Mouse (Mus musculus) hindbrain, embryonic 14.5 days (tissue): ENCODE data around the gene Olfr401. TPM values are rescaled to one million over a fixed set of nuclear protein-coding genes. Genes with fewer than 3 reads are reported as not detected.
"Not testable (repeated sequence)": the region's sequence is repeated elsewhere in the genome, so short reads cannot be mapped to it uniquely, and the experiment has no call there.

Experiments used
- ATAC-seq: fragments of 200-750 bp; cut with Nextera tagmentation; 2 replicates; pipeline ENCODE4 v1.8.0; 2017; ENCODE audit warnings: moderate number of reproducible peaks, mild to moderate bottlenecking, moderate TSS enrichment, moderate library complexity; ENCODE audit not compliant: low FRiP score
- DNase-seq: peaks from one replicate; pipeline ENCODE4 v3.0.0-alpha.2; 2015; ENCODE audit warnings: low spot score
- H3K27ac ChIP-seq: fragments of 300-500 bp; sonication (generic); 2 replicates; pipeline ENCODE4 v1.5.1; 2014; ENCODE audit warnings: mild to moderate bottlenecking, moderate library complexity
- H3K27me3 ChIP-seq: fragments of 300-500 bp; sonication (generic); 2 replicates; pipeline ENCODE4 v1.6.1; 2014; ENCODE audit warnings: mild to moderate bottlenecking, low read length, mixed read lengths; ENCODE audit not compliant: control insufficient read depth, insufficient read depth
- H3K36me3 ChIP-seq: fragments of 300-500 bp; sonication (generic); replicated peaks from 2 replicates; pipeline ENCODE4 v1.6.1; 2014; ENCODE audit not compliant: control insufficient read depth, insufficient read depth
- H3K4me1 ChIP-seq: fragments of 300-500 bp; sonication (generic); replicated peaks from 2 replicates; pipeline ENCODE4 v1.6.1; 2014; ENCODE audit warnings: antibody characterized with exemption, low read length, mixed read lengths; ENCODE audit not compliant: control insufficient read depth, insufficient read depth
- H3K4me2 ChIP-seq: fragments of 300-500 bp; sonication (generic); replicated peaks from 2 replicates; pipeline ENCODE4 v1.6.1; 2014; ENCODE audit warnings: mild to moderate bottlenecking, moderate library complexity
- H3K4me3 ChIP-seq: fragments of 300-500 bp; sonication (generic); replicated peaks from 2 replicates; pipeline ENCODE4 v1.5.1; 2014; ENCODE audit warnings: mild to moderate bottlenecking, low read length
- H3K9ac ChIP-seq: fragments of 300-500 bp; sonication (generic); 2 replicates; pipeline ENCODE4 v1.6.1; 2014
- H3K9me3 ChIP-seq: fragments of 300-500 bp; sonication (generic); 2 replicates; pipeline ENCODE4 v1.6.1; 2016; ENCODE audit warnings: low read length; ENCODE audit not compliant: control insufficient read depth
- WGBS: fragments of 180-500 bp; shearing (Covaris S2); extraction: QIAGEN DNeasy Blood & Tissue Kit; methylation state at CpG from one replicate; pipeline ENCODE4 v1.1.7; 2014; 5-methylcytosine and 5-hydroxymethylcytosine counted together
- polyA plus RNA-seq: library from polyadenylated mRNA; unstranded; fragments of >200 nt; fragmentation: Nextera tagmentation; extraction: Ambion mirVana; gene quantifications from 2 replicates; pipeline ENCODE4 v1.2.1, GENCODE M21; 2014

Olfr401 gene
- not detected in 2 replicates for polyA plus RNA-seq

- Histone ChIP-seq H3K27ac (no peak within 1 kb of the TSS), H3K27me3 (no peaks in the 10 kb centered on the region), H3K4me2 (no peak within 1 kb of the TSS), H3K9me3 (peaks cover 24% of the 10 kb centered on the region), H3K4me3 (no peak within 1 kb of the TSS), H3K4me1 (no peaks in the 10 kb centered on the region), H3K36me3 (no peaks in the 10 kb centered on the region), H3K9ac (no peak within 1 kb of the TSS)
- ATAC-seq (no peak), DNase-seq (no peak)
These were observed at the start of gene Olfr401 for GRCm38 (mm10) chr11:74113412-74113811. TSS of gene Olfr401 (plus strand) at chr11:74113712.

- Histone ChIP-seq H3K4me1 (no peaks in the 10 kb centered on the region), H3K27ac (no peak within 1 kb of the TSS), H3K4me2 (no peak within 1 kb of the TSS), H3K36me3 (no peaks in the 10 kb centered on the region), H3K4me3 (no peak within 1 kb of the TSS), H3K9ac (no peak within 1 kb of the TSS), H3K9me3 (0 out of 2 replicates have a peak, but pooled peaks cover 21% of the 10 kb centered on the region), H3K27me3 (no peaks in the 10 kb centered on the region)
- ATAC-seq (no peak), DNase-seq (no peak)
- WGBS, result 89% methylated on average over 1 of the region's 1 CpGs
These were observed 43.9 kb upstream of the Olfr401 start, which contains the start of gene Zfp616 for GRCm38 (mm10) chr11:74069655-74070054. TSS of gene Zfp616 (plus strand) at chr11:74069955.

DNA sequence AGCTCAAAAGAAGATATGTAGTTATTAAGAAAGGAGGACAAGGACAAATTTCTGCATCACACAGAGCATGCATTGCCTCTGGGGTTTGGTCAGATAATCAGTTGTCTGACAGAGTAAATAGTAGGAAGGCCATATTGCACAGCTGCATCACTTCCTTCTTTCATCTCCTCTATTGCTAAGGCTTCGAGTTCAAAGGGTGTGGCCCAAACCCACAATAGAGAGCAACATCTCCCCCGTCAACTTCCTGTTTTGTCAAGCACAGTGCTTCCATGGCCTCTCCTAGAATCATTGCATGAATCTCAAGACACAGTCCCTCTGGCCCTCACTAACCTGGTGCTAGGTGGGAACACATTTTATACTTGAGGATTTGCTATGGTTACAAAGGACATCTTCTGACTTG lies 12.8 kb upstream of the Olfr401 start:
- H3K4me3 ChIP-seq, result no peak overlapping the region
- no peak for DNase-seq
- H3K27me3 ChIP-seq, result no peaks in the 10 kb centered on the region
- no peak overlapping the region for H3K27ac ChIP-seq
- no peak for ATAC-seq
- H3K9me3 ChIP-seq, result 0 out of 2 replicates have a peak, but pooled peaks cover 23% of the 10 kb centered on the region
- H3K9ac ChIP-seq, result no peak overlapping the region
- whole genome bisulfite sequencing, result 80% methylated on average over 2 of the region's 2 CpGs
- no peaks in the 10 kb centered on the region for H3K36me3 ChIP-seq
- H3K4me1 ChIP-seq, result no peaks in the 10 kb centered on the region
- no peak overlapping the region for H3K4me2 ChIP-seq

GRCm38 (mm10) chr11:74101507-74101906 lies 12.0 kb upstream of the Olfr401 start:
- no peak overlapping the region for H3K4me2 ChIP-seq
- no peak overlapping the region for H3K4me3 ChIP-seq
- H3K36me3 ChIP-seq, result no peaks in the 10 kb centered on the region
- no peak overlapping the region for H3K27ac ChIP-seq
- ATAC-seq, result no peak
- no peak overlapping the region for H3K9ac ChIP-seq
- WGBS, result 53% methylated on average over 2 of the region's 2 CpGs
- H3K9me3 ChIP-seq, result 0 out of 2 replicates have a peak, but pooled peaks cover 23% of the 10 kb centered on the region
- no peak for DNase-seq
- no peaks in the 10 kb centered on the region for H3K27me3 ChIP-seq
- no peaks in the 10 kb centered on the region for H3K4me1 ChIP-seq

DNA sequence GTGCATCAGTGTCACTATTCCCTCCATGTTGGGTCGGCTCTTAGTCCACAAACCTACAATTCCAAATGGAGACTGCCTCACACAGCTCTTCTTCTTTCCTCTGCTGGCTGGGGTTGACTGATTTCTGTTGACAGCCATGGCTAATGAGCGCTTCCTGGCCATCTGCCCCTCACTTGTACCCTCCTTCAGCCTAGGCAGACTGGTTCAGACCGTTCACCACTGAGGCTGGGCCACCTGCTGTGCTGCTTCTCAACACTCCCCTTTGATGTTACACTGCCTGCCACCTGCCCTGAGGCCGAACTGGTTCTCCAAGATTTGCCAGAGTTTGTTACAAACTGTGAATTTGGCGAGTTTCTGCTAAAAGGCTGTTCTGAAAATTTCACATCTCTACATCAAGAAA lies 8.4 kb upstream of the Olfr401 start:
- ATAC-seq (no peak), DNase-seq (no peak)
- no peak overlapping the region for H3K9ac ChIP-seq
- no peaks in the 10 kb centered on the region for H3K4me1 ChIP-seq
- no peak overlapping the region for H3K4me2 ChIP-seq
- no peak overlapping the region for H3K27ac ChIP-seq
- no peaks in the 10 kb centered on the region for H3K36me3 ChIP-seq
- peaks cover 19% of the 10 kb centered on the region; the same call in 1 of the 2 replicates for H3K9me3 ChIP-seq
- no peak overlapping the region for H3K4me3 ChIP-seq
- no peaks in the 10 kb centered on the region for H3K27me3 ChIP-seq
- WGBS, result 42% methylated on average over 5 of the region's 5 CpGs

DNA sequence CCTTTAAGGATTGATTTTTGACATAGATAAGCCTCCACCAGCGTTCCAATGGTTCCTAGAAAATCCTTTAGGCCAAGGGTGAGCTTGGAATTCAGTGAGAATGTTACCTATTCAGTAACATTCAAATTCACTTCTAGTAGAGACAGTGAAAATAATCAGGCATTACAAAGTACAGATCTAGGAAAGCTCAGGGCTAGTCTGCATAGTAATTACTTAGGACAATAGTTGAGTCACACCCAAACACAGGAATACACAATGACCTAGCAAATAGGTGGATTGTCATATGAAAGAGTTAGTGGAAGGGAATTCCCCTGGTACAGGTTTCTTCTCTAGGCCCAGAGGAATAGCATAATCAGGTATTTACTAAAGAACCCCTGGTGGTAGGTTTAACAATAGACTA lies 26.5 kb downstream of the Olfr401 start:
- not testable (repeated sequence) for H3K9ac ChIP-seq, H3K4me3 ChIP-seq, H3K4me1 ChIP-seq, H3K27me3 ChIP-seq, H3K4me2 ChIP-seq, H3K27ac ChIP-seq, DNase-seq, ATAC-seq, H3K36me3 ChIP-seq
- 31% methylated on average over 1 of the region's 1 CpGs for WGBS
- H3K9me3 ChIP-seq, result peaks cover 50% of the 10 kb centered on the region

DNA sequence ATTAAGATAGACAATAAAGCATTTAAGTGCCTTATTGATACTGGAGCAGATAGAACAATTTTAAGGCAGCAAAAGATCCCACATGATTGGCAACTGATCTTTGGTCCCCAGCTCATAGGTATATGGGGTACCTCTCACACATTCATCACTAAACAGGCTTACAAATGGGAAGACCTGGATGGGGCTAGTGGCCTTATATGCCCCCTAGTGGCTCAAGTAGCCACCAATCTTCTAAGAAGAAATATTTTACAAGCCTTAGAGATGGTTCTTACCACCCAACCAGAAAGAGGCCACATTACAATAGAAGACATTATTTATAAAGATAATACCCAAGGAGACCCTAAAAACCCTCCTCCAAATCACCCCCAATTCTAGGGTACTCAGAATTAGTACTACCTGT lies 32.4 kb downstream of the Olfr401 start:
- peaks cover 35% of the 10 kb centered on the region for H3K9me3 ChIP-seq
- H3K4me1 ChIP-seq, result no peaks in the 10 kb centered on the region
- H3K36me3 ChIP-seq, result no peaks in the 10 kb centered on the region
- H3K4me3 ChIP-seq, result no peak overlapping the region
- no peak overlapping the region for H3K9ac ChIP-seq
- H3K27me3 ChIP-seq, result no peaks in the 10 kb centered on the region
- no peak overlapping the region for H3K27ac ChIP-seq
- ATAC-seq (no peak), DNase-seq (no peak)
- H3K4me2 ChIP-seq, result no peak overlapping the region

DNA sequence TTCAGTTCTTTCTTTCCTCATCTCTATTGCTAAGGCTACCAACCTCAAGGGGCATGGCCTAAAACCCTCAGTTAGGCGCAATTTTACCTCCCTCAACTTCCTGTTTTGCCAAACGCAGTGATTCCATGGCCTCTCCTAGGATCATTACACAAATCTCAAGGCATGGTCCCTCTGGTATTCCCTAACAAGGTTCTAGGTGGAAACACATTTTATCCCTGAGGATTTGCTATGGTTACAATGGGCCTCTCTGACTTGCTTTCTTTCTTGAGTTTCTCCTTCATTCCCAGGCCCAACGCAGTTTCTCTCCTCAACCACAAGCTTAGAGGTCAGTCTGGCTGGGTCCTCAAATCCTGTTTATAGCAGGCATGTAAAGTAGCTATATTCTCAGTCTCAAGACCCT lies 39.7 kb downstream of the Olfr401 start, which contains the start of gene Olfr402:
Olfr402 (plus strand) TSS at position 301 of the 400 bp plus-strand sequence.
- no peak for ATAC-seq
- DNase-seq, result no peak
- no peaks in the 10 kb centered on the region for H3K27me3 ChIP-seq
- H3K4me1 ChIP-seq, result no peaks in the 10 kb centered on the region
- 65% methylated on average over 3 of the region's 3 CpGs for WGBS
- no peak within 1 kb of the TSS for H3K4me3 ChIP-seq
- H3K9ac ChIP-seq, result no peak within 1 kb of the TSS
- H3K36me3 ChIP-seq, result no peaks in the 10 kb centered on the region
- peaks cover 23% of the 10 kb centered on the region for H3K9me3 ChIP-seq
- H3K4me2 ChIP-seq, result no peak within 1 kb of the TSS
- H3K27ac ChIP-seq, result no peak within 1 kb of the TSS

DNA sequence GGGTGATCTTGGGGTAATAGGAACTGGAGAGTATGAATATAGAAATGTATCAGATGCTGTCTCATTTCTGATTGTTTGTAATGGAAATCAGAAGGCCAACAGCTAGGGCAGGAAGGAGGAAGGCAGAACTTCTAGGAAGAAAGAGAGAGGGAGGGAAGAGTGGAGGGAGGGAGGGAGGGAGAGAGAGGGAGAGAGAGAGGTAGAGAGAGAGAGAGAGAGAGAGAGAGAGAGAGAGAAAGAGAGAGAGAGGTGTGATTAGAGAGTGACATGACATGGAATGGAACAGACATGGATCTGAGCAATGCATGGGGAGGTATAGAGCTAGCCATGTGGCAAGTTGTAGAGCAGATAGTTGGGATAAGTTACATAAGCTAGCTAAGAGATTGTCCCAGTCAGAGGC lies 55.3 kb downstream of the Olfr401 start:
- H3K9ac ChIP-seq, result no peak overlapping the region
- H3K4me1 ChIP-seq, result no peaks in the 10 kb centered on the region
- DNase-seq (no peak), ATAC-seq (no peak)
- H3K4me3 ChIP-seq, result no peak overlapping the region
- no peak overlapping the region for H3K4me2 ChIP-seq
- no peaks in the 10 kb centered on the region for H3K9me3 ChIP-seq
- H3K36me3 ChIP-seq, result no peaks in the 10 kb centered on the region
- H3K27me3 ChIP-seq, result no peaks in the 10 kb centered on the region
- H3K27ac ChIP-seq, result no peak overlapping the region
